Mouse (Mus musculus) myocyte (in vitro differentiated cells): Measurements from ENCODE around the gene Trim9. TPM values are rescaled to one million over a fixed set of nuclear protein-coding genes. Genes with fewer than 3 reads are reported as not detected.

Experiments used
- H3K27me3 ChIP-seq: one replicate; pipeline ENCODE4 v1.6.1; 2011; ENCODE audit not compliant: control insufficient read depth, insufficient read depth, insufficient read length
- H3K36me3 ChIP-seq: one replicate; pipeline ENCODE4 v1.6.1; 2011; ENCODE audit not compliant: control insufficient read depth, insufficient read depth
- H3K4me2 ChIP-seq: one replicate; pipeline ENCODE4 v1.6.1; 2011; ENCODE audit warnings: low read depth, control low read depth
- H3K4me3 ChIP-seq: one replicate; pipeline ENCODE4 v1.5.1; 2011; ENCODE audit warnings: mild to moderate bottlenecking, control low read depth, moderate library complexity
- H3K79me2 ChIP-seq: one replicate; pipeline ENCODE4 v1.6.1; 2011; ENCODE audit not compliant: control insufficient read depth, insufficient read depth
- H3ac ChIP-seq: one replicate; pipeline ENCODE4 v1.6.1; 2011; ENCODE audit not compliant: control insufficient read depth, insufficient read length
- CEBPB ChIP-seq: IDR thresholded peaks from 2 replicates; pipeline ENCODE4 v1.6.1; 2011; ENCODE audit warnings: mild to moderate bottlenecking, moderate library complexity; ENCODE audit not compliant: poor library complexity, insufficient read depth, severe bottlenecking
- E2F4 ChIP-seq: IDR thresholded peaks from one replicate; pipeline ENCODE4 v1.6.1; 2011; ENCODE audit warnings: mild to moderate bottlenecking, control low read depth, moderate library complexity; ENCODE audit not compliant: insufficient read depth
- MAX ChIP-seq: IDR thresholded peaks from one replicate; pipeline ENCODE4 v1.6.1; 2011; ENCODE audit warnings: low read depth, mild to moderate bottlenecking, control low read depth
- MYOD1 ChIP-seq, 3 experiments: IDR thresholded peaks; one replicate each; pipeline ENCODE4 v1.6.1; 2011; ENCODE audit warnings: control low read depth in 2 of 3, low read depth in 2 of 3, mild to moderate bottlenecking in 2 of 3, moderate library complexity in 1 of 3; ENCODE audit not compliant: insufficient read length in 2 of 3, control insufficient read depth in 1 of 3
- MYOG ChIP-seq, 3 experiments: IDR thresholded peaks; one replicate each; pipeline ENCODE4 v1.6.1; 2011; ENCODE audit warnings: control low read depth in 2 of 3, low read depth in 2 of 3, mild to moderate bottlenecking in 2 of 3; ENCODE audit not compliant: insufficient read length in 2 of 3, control insufficient read depth in 1 of 3, insufficient read depth in 1 of 3
- POLR2A ChIP-seq: IDR thresholded peaks from one replicate; pipeline ENCODE4 v1.6.1; 2011; ENCODE audit warnings: low read depth, mild to moderate bottlenecking, control low read depth, moderate library complexity; ENCODE audit not compliant: insufficient read length
- POLR2AphosphoS2 ChIP-seq: IDR thresholded peaks from one replicate; pipeline ENCODE4 v1.6.1; 2011; ENCODE audit warnings: low read depth, control low read depth; ENCODE audit not compliant: insufficient read length
- REST ChIP-seq: IDR thresholded peaks from one replicate; pipeline ENCODE4 v1.6.1; 2011; ENCODE audit warnings: mild to moderate bottlenecking, control low read depth, moderate library complexity; ENCODE audit not compliant: insufficient read depth, insufficient read length
- SRF ChIP-seq: IDR thresholded peaks from one replicate; pipeline ENCODE4 v1.6.1; 2011; ENCODE audit warnings: low read depth; ENCODE audit not compliant: control insufficient read depth, insufficient read length
- TCF12 ChIP-seq: IDR thresholded peaks from one replicate; pipeline ENCODE4 v1.6.1; 2011; ENCODE audit warnings: mild to moderate bottlenecking, control low read depth; ENCODE audit not compliant: poor library complexity, insufficient read depth, severe bottlenecking
- TCF3 ChIP-seq: IDR thresholded peaks from one replicate; pipeline ENCODE4 v1.6.1; 2011; ENCODE audit warnings: low read depth, control low read depth; ENCODE audit not compliant: insufficient read length
- USF1 ChIP-seq: IDR thresholded peaks from one replicate; pipeline ENCODE4 v1.6.1; 2011; ENCODE audit warnings: low read depth, mild to moderate bottlenecking, control low read depth, moderate library complexity
- polyA plus RNA-seq: library from polyadenylated mRNA; unstranded; fragments of >200 nt; fragmentation: generic; extraction: Trizol; gene quantifications from one replicate; pipeline ENCODE4 v1.2.1, GENCODE M21; 2012; ENCODE audit warnings: missing spikeins

The Trim9 gene
- polyA plus RNA-seq, 1 experiment = not detected

DNA sequence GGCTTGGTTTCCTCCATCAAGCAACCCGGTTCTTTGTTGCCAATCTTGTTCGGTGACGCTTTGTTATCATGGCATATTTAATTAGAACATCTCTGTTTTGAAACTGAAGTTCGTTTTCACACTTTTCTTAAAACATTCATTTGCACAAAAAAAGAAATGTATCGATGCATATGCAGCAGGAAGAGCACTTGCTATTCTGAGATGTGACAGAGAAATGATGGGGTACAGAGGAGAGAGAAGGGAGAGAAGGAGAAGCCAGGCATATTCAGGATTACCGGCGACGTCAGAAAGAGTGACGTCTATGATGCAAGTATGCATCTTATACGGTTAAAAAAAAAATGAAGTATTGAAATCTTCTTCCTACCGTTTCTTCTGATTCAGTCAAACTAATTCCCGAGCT lies 21.9 kb upstream of the Trim9 start:
- H3K27me3 ChIP-seq = peaks cover 19% of the 10 kb centered on the region
- H3K4me2 ChIP-seq = no peak overlapping the region
- H3K4me3 ChIP-seq = no peak overlapping the region
- no peak overlapping the region for H3ac ChIP-seq
- TF ChIP-seq CEBPB (no peak), TCF12 (no peak), MAX (no peak), E2F4 (no peak), POLR2A (no peak), POLR2AphosphoS2 (no peak), MYOD1 (IDR thresholded peaks at IDR 0.05; ENCODE audit: control insufficient read depth in 1 of 3, insufficient read length in 2 of 3, low read depth in 2 of 3) (no peak), SRF (no peak), MYOG (IDR thresholded peaks at IDR 0.05; ENCODE audit: control insufficient read depth in 1 of 3, insufficient read depth in 1 of 3, insufficient read length in 2 of 3, low read depth in 2 of 3) (no peak), USF1 (no peak), REST (no peak), TCF3 (no peak)
- no peaks in the 10 kb centered on the region for H3K36me3 ChIP-seq
- H3K79me2 ChIP-seq = no peaks in the 10 kb centered on the region

DNA sequence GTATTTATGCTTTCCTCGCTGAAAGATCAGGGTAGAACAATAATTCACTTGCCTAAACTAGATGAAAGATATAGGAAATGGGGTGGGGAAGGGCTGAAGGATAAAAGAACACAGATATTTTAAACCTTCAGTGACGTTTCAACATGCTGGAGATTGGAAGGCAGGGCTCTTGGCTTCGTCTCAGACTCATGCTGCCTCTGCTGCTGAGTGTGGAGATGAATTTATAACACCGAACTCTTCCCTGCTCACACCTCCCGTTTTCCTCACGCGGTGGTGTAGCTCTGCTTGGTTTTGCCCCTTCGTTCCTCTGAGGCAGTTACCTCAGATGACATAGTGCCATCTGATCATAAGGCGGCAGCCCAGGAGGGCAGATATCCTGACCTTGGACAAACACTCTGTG lies 21.4 kb upstream of the Trim9 start:
- H3ac ChIP-seq = no peak overlapping the region
- H3K4me2 ChIP-seq = no peak overlapping the region
- TF ChIP-seq MYOG (IDR thresholded peaks at IDR 0.05; ENCODE audit: control insufficient read depth in 1 of 3, insufficient read depth in 1 of 3, insufficient read length in 2 of 3, low read depth in 2 of 3) (no peak), TCF12 (no peak), E2F4 (no peak), POLR2A (no peak), MAX (no peak), MYOD1 (IDR thresholded peaks at IDR 0.05; ENCODE audit: control insufficient read depth in 1 of 3, insufficient read length in 2 of 3, low read depth in 2 of 3) (no peak), SRF (no peak), CEBPB (no peak), TCF3 (no peak), REST (no peak), POLR2AphosphoS2 (no peak), USF1 (no peak)

DNA sequence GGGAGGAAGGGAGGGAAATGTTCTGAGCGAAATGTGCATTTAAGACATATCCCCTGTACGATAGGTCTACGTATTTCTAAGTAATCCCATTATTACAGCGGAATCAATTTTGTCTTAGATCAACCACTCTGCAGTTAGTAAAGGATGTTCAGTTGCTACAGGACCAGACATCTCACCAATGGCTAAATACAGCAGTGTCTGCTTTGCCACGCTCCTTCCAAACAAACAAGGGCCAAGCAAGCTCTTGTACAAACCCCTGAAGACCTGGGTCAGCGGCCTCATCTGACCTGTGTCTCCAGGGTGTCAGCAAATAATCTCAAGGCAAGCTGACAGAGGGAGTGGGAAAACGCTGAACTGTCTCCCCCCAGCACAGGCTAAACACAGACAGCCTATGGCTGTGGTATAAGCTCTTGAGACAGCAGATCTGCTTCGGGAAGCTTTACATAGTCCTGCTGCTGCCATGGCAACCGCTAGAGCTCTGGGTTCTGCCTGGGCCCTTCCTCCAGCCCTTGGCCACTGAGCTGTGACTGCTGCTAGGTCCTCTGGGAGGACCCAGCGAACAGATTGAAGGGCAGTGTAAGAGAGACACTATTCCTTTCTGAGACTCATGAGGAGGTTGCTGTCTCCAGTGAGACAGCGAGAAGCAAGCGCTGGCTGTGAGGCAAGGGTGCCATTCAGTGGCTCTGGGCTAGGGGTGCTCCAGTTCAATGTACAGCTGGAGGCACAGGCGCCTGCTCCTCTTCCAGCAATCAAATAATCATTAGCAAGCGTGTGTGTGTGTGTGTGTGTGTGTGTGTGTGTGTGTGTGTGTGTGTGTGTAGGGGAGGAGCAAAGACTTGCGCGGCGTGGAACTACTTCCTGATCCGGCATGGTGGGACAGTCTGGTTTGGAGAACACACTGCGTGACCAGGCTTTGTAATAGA lies 20.2 kb upstream of the Trim9 start:
- H3K4me2 ChIP-seq = no peak overlapping the region

More for the DNA sequence above, 21.4 kb upstream of the Trim9 start:
- Histone ChIP-seq H3K27me3 (peaks cover 19% of the 10 kb centered on the region), H3K4me3 (no peak overlapping the region), H3K79me2 (no peaks in the 10 kb centered on the region), H3K36me3 (no peaks in the 10 kb centered on the region)

DNA sequence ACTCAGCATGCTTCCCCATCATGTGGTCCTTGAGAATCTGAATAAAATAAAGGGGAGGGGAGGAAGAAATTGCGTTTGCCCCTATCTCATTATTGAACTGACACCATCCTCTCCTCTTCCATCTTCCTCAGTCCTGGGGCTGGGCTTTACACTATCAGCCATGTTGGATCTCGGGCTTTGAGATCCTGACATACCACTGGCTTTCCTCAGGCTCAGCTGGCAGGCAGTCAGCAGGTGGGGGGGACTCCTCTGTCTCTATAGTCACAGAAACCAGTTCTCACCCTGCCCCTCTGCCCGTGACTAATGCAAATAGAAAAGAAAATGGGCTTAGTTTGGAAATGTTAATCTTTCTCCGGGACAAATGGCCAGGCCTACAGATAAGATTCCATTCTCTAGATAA lies 15.6 kb upstream of the Trim9 start:
- H3K4me3 ChIP-seq = no peak overlapping the region
- no peak overlapping the region for H3K4me2 ChIP-seq
- TF ChIP-seq TCF12 (no peak), POLR2A (no peak), REST (no peak), MYOD1 (IDR thresholded peaks at IDR 0.05; ENCODE audit: control insufficient read depth in 1 of 3, insufficient read length in 2 of 3, low read depth in 2 of 3) (no peak), E2F4 (no peak), POLR2AphosphoS2 (no peak), TCF3 (no peak), CEBPB (no peak), SRF (no peak), MAX (no peak), USF1 (no peak), MYOG (IDR thresholded peaks at IDR 0.05; ENCODE audit: control insufficient read depth in 1 of 3, insufficient read depth in 1 of 3, insufficient read length in 2 of 3, low read depth in 2 of 3) (no peak)

More for the DNA sequence above, 20.2 kb upstream of the Trim9 start:
- no peaks in the 10 kb centered on the region for H3K79me2 ChIP-seq
- no peak for TF ChIP-seq SRF
- TF ChIP-seq MAX = no peak
- no peak overlapping the region for H3ac ChIP-seq
- H3K27me3 ChIP-seq = peaks cover 19% of the 10 kb centered on the region
- no peak overlapping the region for H3K4me3 ChIP-seq
- H3K36me3 ChIP-seq = no peaks in the 10 kb centered on the region

DNA sequence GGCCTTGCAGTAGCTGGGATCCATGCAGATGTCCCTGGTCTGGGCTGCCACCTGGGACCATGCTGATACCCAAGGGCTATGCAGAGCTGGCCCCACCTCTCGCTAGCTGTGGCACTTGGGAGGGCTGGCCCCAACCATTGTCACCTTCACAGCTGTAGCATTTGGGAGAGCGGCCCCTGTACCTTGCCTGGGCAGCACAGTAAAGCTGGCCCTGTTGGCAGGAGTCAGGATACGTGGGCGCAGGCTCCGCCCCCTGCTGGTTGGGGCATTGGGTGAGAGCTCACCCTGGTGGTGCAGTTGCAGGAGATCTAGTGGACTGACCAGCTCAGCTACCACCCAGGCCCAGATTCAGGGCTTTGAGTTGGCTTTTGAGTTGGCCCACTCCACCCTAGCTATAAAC lies 12.9 kb upstream of the Trim9 start:
- no peak overlapping the region for H3ac ChIP-seq
- TF ChIP-seq E2F4 (no peak), REST (no peak), SRF (no peak)
- H3K4me3 ChIP-seq = no peak overlapping the region
- H3K79me2 ChIP-seq = no peaks in the 10 kb centered on the region
- H3K4me2 ChIP-seq = no peak overlapping the region
- H3K36me3 ChIP-seq = no peaks in the 10 kb centered on the region
- no peaks in the 10 kb centered on the region for H3K27me3 ChIP-seq

More for the DNA sequence above, 15.6 kb upstream of the Trim9 start:
- Histone ChIP-seq H3K27me3 (peaks cover 11% of the 10 kb centered on the region), H3ac (no peak overlapping the region), H3K79me2 (no peaks in the 10 kb centered on the region), H3K36me3 (no peaks in the 10 kb centered on the region)
